Mouse (Mus musculus) layer of hippocampus, adult 9-11 months (tissue): ENCODE data around the gene 5730596B20Rik.

Source experiments
- DNase-seq: peaks from one replicate; pipeline ENCODE4 v3.0.0; 2022

The 5730596B20Rik gene

DNA sequence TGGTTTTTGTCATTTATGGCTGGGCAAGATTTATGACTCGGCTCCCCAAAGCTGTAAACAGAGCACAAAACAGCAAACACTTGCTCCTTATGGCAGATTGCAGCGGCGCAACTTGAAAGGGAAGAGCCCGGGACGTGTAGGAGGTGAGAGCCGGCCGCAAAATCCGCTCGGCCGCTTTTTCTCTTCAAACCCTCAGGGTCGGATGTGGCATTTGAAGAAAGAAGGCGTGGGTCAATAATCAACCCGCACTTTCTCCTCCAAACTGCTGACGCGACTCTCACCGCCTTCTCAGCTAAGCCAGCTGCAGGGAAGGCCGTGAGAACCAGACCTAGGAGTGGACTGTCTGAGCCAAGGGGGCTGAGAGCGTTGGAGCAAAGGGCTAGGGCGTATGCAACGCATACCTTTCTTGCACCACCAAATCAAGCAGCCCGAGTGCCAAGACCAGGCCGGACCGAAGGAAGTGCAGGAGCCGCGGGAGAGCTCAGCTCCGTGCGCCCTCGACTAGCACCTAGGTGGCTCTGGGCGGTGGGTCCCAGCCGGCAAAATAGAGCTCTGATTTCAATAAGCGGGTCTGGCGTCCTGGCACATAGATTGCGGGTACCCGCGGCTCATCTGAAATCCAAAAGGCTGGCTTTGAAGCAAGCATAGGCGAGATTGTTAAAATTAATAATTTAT, at the start of gene 5730596B20Rik:
TSS of gene 5730596B20Rik (plus strand) at position 438 of the 675 bp plus-strand sequence.
- DNase-seq = no peak

DNA sequence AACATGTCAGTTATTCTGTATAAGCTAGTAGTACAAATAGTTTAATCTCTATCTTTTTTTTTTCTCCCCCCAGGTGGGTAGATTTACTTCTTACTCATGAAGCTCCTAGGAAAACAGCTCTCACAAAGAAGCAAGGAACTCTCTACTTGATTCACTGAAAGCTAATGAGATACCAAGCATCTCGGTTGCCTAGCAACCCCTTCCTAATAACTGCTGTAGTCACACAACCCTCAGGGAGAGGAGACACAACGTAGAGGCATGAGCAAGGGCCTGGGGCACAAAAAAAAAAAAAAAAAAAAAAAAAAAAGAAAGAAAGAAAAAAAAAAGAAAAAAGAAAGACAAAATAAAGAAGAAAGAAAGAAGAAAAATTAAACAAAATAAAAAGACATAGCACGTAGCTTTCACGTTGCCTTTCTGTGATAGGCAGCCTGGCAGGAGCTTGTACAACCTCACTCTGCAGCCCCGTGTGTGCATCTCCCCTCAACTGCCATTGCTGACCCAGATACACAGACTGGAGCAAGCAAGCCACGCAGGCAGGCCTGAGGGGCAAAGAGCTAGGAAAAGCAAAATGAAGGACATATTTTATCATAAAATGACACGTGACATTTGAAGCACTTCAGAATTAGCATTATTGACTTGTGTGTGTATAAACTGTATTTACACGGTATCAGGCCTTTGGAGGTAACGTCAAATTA, 39.3 kb upstream of the 5730596B20Rik start:
- no peak for DNase-seq

DNA sequence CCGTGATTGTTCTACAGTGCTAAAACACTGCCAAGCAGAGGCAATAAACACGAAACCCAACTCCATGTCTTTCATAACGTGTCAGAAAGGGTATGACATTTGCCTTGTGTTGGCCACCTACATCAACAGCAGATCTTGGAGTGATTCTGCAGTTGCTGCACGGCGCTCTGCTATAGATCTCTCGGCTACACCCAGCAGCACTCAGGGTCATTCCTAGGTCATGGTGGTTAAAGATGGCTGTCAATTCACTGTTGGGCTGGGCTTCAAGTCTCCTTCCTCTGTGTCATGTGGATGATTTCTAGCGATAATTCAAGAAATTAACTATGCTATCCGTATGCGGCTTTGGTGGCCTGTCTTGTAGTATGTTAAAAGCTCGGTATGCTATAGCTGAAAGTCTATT, 38.7 kb upstream of the 5730596B20Rik start:
- DNase-seq = no peak

DNA sequence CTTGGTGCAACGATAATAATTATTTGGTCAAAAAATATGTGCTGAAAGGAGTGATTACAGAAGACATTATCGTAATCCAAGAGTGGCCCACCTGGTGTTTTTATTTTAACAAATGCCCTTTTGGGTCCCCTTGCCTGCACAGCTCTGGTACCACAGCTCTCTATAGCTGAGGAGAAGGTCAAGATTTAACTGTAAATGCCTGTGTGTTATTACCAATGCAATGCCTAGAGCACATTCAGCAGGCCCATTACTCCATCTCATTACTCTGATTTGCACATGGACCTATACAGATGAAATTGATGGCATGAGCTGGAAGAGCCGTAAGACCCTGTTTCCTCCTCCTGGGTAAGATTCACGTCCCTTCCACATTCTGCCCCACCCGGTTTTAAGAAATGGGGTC, 38.2 kb upstream of the 5730596B20Rik start:
- no peak for DNase-seq

DNA sequence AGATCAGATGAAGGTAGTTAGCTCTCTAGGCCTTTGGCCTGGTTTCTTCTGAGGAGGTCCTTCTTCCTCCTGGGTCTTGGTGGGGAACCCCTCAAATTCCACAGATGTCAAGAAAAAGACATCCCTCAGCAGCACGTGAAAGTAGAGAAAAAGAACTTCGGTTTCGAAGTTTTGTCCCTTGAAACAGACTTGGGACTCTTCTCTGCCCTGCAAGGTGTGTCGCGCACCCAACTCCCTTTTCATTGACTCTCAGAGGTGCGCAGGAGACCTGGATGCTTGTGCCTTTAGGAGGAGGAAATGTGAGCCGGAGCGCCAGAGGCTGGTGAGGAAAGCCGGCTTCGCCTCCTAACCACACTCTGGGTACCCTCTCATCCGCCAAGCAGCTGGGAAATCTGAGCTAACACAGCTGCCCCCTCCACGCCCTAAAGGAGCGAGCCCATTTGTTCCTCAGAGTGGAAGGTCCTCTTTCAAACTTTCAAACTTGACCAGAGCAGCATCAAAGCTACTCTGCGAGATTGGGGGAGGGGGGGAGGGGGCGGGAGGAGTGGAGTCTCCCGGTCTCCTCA, 26.8 kb upstream of the 5730596B20Rik start:
- no peak for DNase-seq

DNA sequence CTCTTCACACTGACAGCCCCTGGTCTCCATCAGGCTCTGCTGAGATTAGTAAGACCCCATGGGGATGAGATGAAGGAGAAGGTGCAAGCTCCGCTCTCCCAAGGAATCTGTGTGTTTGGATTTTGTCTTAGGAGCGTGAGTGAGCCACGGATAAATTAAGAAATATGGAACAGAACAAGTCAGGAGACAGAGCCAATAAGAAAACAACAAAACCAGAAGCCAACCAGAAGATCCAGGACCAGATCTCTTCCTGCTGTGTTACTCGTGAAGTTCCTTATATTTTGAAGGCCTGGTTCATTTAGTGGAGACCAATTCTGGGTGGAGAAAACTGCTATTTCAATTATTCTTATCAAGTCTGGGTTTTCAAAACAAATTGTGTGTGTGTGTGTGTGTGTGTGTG, 25.7 kb upstream of the 5730596B20Rik start:
- DNase-seq = no peak

DNA sequence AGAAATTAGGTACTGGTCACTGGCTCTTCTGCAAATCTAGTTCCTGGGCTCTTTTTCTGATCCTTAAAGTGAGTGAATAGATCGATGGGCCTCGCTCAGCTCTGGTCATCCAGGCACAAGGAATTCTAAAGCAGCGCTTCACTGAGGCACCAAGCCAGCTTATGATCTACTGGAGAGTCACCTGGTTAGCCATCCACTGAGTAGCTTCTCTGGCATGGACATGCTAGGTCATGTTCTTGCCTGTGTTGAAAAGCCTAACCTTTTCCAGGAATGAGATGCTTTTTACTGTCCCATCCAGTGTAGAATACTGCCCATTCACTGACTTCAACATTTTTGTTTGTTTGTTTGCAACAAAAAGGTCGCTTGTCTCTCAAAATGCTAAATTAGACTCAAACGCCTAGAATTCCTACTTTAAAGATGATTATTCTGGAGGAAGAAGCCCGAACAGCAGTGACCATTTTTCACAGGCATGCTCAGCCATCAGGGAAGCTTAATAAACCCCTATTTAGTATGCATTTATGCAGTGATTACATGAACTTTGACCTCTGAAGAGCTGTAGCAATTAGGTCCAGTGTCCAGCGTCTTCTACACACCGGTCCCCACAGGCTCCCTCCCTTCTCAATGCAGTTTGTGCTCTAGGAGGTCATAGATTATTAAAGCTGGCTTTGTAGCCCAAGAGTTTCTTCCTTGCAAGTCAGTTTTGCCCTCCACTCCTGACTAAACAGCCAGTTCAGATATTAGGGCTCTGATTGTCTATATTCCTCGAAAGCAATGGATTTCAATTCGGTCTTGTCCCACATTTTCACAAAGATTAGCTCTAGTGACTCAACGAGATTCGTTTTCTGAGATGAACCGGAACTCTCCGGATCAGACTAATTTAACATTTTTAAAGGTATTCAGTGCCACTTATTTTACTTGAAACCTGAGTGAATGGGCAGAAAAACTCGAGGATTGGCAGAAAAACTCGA, 24.8 kb upstream of the 5730596B20Rik start:
- DNase-seq = no peak

DNA sequence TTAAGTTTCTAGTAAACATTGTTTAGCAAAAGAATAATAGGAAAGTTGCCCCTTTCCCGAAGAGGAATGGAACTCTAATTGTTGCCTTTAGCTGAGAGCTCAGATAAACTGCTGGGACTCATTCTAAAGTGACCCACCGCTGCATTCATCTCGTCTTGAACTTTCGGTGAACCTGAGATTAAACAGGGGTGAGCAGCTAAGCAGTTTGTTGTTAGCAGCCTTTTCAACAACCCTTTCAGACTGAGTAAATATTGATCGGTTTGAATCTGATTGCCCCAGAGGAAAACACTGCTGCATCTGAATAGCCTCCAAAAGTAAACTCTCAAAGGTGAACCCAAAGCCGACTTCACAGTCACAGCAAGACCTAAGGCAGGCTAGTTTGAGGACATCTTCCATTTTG, 24.0 kb upstream of the 5730596B20Rik start:
- no peak for DNase-seq

DNA sequence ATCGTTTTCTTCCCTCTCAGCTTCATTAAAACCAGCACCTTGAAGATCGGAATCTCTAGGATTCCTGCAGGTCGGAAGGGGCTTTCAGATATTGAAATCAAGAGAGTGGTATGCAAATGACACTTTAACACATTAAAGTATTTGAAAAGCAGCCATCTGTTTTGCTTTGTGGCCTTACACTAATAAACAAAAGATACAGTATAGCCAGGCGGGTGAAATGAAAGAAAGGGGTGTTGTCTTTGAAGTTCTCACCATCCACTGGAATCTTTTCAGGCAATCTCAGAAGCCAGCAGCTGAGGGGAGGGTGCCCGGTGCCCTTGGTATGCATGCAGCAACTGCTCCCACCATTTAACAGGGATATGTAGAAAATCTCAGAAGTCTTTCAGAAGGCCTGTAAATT, 23.3 kb upstream of the 5730596B20Rik start:
- no peak for DNase-seq

DNA sequence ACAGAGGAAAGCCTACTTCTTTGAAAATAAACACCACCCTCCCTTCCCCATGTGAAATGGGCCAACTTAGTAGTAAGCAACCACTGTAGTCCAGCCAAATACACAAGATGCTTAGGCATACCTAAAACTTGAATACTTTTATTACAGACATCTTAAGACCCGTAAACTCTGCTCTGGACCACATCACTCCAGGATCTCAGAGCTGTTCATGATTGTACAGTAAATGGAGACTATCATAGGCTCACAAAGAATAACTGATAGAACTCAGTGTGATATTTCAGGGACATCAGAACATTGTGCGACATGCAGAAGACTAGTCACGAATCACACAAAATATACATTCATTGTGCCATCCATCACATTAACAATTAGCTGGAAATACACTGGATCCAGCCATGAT, 21.8 kb upstream of the 5730596B20Rik start:
- no peak for DNase-seq

DNA sequence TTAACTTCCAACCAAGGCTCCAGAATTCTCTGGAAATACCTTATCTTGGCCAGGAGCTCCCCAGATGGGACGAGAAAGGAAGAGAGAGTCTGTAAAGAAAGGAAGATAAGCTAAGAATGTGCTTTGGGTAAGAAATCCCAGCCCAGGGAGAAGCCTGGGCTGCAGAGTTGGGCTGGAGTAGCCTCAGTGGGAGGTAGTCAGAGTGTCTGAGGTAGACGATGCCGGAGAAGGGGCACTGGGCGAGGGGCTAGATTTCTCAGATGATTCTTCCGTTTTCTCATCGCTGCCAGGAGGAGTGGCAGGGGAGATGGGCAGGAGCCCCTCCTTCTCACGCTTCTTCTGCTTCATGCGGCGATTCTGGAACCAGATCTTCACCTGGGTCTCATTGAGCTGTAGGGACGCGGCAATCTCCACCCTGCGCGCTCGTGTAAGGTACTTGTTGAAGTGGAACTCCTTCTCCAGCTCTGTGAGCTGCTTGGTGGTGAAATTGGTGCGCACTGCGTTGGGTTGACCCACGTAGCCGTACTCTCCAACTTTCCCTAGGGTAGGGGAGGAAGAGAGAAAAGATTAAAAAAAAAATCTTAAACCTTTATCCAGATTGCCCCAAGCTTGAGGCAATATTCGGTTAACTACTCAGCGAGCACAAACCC, 20.6 kb upstream of the 5730596B20Rik start:
- DNase-seq = no peak

DNA sequence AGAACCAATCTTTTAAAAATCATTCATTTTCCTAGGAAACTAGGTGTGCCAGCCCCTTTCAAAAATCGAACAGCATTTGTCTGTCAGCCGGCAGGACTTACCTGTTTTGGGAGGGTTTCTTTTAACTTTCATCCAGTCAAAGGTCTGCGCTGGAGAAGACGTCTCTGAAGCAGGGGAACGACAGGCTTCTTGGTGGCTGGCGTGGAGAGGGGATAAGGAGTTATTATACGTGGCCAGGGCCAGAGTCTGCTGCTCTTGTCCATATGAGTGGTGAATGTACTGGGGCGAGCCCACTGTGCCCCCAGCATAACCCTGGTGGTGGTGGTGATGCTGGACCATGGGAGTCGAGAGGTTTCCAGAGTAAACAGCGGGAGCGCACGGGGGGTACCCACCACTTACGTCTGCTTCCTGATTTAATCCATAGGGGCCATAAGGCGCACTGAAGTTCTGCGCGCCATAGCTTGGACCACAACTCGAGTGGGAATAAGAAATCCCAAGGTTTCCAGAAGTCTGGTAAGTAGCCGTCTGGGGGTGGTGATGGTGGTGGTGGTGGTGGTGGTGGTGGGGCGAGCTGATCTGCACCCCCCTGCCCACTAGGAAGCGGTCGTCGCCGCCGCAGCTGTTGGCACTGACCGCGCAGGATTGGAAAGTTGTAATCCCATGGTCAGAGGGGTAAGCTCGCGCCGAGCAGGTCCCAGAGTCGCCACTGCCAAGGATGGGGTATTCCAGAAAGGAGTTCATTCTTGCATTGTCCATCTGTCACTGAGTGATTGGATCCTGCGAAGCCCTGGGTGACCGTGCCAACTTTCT, 19.6 kb upstream of the 5730596B20Rik start:
- no peak for DNase-seq

DNA sequence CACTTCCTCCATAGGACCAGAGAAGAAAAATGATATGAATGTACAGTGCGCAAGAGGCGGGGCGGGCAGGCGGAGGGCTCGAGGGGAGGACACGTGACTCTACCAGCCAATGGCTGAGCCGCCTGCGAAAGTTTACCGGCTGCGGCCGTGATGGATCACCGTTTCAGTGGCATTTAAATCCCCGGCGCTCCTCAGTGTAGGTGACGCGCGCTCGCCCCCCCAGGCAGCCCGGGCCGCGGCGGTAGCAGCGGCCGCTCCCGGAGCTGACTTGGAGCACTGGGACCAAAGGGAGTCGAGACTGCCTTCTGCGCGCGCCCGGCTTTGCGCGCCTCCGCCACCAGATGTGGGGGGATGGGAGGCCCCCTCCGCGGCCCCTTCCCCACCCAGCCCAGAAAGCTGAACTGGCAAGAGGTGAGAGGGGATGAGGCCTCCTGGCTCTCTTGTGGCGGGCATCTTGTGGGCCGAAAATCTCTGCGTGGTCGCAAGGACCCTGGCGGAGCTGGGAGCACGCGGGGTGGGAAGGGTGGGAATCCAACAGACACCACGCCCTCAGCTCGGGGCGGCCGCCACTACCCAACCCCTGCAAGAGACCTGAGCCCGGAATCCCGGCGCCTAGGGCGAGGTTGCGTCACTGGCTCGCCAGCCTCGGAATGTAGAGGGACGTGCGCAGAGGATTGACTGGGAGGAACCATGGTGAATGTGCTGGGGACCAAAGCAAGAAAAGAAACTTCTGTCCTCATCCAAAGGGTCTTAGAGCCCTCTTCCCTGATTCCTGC, 18.8 kb upstream of the 5730596B20Rik start, which contains the start of gene Hoxa1:
TSS of gene Hoxa1 (minus strand) at position 42 of the 776 bp plus-strand sequence.
- DNase-seq = no peak

DNA sequence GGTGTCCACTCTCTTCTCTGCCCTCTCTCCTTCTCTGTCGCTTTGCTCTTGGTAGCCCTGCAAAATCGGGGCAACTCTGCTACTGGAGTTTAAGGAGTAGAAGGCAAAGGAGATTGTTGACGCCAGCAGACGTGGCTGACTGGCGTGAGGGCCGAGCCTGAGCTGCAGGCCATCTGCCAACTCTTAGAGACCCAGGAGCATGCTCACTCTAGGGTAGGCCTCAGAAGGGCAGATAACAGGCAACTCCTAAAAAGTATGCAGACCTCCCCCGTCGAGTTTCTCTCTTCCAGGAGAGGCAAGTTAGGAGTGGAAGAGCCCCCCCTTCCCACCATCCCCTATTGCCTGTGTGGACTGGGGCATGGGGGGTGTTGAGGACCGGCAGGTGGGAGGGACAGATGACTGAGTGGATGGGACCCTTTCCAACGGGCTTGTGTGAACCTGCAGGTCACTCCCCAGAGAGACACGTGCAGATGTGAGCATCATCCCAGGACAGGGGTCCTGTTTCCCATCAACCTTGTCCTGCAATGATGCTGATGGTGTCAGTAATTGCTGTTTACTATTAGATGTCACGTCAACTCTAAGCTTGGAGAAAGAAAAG, 18.0 kb upstream of the 5730596B20Rik start:
- DNase-seq = no peak

DNA sequence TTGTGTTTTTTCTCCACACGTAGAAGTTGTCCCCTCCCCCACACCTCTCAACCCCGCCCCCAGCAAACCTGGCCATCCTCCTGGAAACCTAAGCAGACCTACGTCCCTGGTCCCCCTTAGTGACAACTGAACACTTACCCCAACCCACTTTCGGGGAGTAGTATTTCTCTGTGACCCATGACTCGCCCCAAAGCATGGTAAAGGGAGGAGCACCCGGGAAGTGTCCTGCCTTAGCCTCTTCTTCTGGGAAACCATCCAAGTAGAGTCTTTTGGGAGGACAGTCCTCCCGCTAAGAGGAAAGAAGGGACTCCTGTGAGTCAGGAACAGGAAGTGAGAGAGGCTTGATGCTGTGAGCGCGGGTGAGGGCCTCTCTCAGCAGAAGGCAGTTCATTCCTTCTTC, 17.3 kb upstream of the 5730596B20Rik start:
- DNase-seq = no peak

DNA sequence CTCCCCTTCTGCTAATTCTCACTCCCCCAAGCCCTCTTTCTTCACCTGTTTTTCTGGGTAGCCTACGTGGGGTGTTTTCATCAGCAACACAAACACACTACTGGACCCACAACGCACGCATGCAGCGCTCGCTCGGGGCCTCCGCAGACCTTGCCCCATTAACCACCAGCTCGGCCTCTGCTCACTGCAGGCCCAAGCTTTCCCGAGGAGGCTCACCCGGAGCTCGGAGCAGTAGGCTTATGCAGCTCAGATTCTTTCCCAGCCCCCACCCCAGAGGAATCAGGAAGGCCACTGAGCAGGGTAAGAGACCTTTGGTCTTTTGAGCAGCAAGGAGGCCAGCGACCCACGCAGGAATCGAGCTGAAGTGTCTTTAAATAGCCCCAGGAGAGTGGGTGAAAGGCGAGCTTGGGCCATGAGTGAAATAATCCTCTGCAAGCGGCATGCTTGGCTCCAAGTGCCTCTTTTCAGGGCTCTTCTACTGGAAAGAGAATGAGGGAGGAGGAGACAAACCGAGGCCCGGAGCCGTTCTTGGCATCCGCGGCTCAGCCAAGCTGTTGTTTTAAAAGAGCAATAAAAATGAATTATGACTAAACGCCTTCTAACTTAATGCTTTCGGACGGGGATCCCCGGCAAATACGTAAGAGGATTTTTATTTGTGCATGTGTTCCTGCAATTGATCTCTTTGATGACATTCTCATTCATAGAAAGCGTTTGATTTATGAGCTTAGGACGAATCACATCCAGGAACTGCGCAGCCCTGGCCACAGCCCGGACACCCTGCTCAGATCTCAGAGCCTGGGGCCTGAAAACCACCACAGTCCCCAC, 16.6 kb upstream of the 5730596B20Rik start:
- DNase-seq = no peak

DNA sequence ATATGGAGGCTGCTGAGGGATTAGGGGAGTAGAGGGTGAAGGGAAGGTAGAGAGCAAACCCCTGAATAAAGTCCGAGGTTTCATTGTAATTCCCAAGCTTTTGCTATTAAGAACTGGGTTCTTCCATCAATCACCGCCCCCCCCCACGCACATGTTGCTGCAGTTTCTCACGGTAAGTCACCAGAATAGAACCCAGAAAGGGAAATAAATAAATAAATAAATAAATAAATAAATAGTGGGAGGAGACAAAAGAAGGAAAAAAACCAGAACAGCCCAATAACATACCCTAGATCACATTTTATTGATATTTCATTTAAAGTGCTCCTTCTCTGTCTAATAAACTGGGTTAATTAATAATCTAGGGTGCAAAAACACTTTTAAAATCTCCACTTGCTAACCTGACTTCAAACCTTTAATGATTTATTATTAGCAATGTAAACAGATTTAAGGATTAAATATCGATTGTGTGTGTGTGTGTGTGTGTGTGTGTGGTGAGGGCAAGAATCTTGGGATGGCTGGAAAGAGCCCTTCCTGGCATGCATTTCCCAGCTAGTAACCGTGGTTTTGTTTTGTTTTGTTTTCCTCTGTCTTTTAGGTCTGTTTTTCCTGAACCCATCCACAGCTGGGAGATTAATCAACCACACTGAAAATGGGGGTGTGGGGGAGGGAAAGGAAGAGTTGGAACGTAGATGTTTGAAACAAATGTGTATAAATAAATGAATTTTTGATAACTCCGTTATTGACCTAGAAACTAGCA, 15.8 kb upstream of the 5730596B20Rik start:
- no peak for DNase-seq

DNA sequence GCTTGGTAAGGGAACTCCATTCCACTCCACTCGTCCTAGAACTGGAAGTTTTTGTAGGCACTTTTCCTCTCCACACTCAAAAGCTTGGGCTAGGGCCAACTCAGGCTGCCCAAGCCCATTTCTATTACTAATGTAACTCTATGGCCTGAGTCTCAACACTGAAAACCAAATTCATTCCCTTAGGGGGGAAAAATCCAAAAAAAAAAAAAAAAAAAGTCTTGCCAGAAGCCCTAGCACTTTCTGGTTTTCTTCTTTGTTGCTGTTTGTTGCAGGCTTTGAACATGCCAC, 15.3 kb upstream of the 5730596B20Rik start:
- no peak for DNase-seq
